Mouse (Mus musculus) heart, adult 2 months (tissue): Measurements from ENCODE around the gene Prss54. TPM values are rescaled to one million over a fixed set of nuclear protein-coding genes. Genes with fewer than 3 reads are reported as not detected.

Experiments used
- DNase-seq, 2 experiments: peaks; one replicate each; pipeline ENCODE4 v3.0.0; 2021
- H3K27ac ChIP-seq: fragments of 200-600 bp; 2 replicates; pipeline ENCODE4 v1.8.1; 2022
- H3K27me3 ChIP-seq: fragments of 200-500 bp; 2 replicates; pipeline ENCODE4 v1.6.1; 2012; ENCODE audit warnings: mild to moderate bottlenecking, low read length, inconsistent platforms, mixed read lengths; ENCODE audit not compliant: control insufficient read depth, insufficient read depth
- H3K36me3 ChIP-seq: fragments of 200-500 bp; 2 replicates; pipeline ENCODE4 v1.6.1; 2012; ENCODE audit warnings: low read length, inconsistent platforms; ENCODE audit not compliant: control insufficient read depth, insufficient read depth
- H3K4me1 ChIP-seq: fragments of 200-500 bp; 2 replicates; pipeline ENCODE4 v1.6.1; 2011; ENCODE audit warnings: low read length; ENCODE audit not compliant: control insufficient read depth, insufficient read depth
- H3K4me3 ChIP-seq: fragments of 200-600 bp; 2 replicates; pipeline ENCODE4 v1.8.1; 2022
- H3K79me2 ChIP-seq: fragments of 200-500 bp; replicated peaks from 2 replicates; pipeline ENCODE4 v1.6.1; 2012; ENCODE audit warnings: mild to moderate bottlenecking, inconsistent platforms, low read length, moderate library complexity, mixed read lengths; ENCODE audit not compliant: control insufficient read depth, insufficient read depth
- H3K9ac ChIP-seq: fragments of 200-500 bp; 2 replicates; pipeline ENCODE4 v1.6.1; 2012; ENCODE audit warnings: low read depth, mild to moderate bottlenecking, control low read depth, inconsistent platforms, low read length, mixed read lengths
- CTCF ChIP-seq: fragments of 200-600 bp; IDR thresholded peaks from 2 replicates; pipeline ENCODE4 v1.8.1; 2022; ENCODE audit warnings: antibody characterized with exemption, mild to moderate bottlenecking, moderate library complexity
- EP300 ChIP-seq: fragments of 200-500 bp; IDR thresholded peaks from 2 replicates; pipeline ENCODE4 v1.6.1; 2011; ENCODE audit warnings: low read depth, low read length, control low read depth; ENCODE audit not compliant: insufficient read depth
- POLR2A ChIP-seq: fragments of 200-500 bp; IDR thresholded peaks from 2 replicates; pipeline ENCODE4 v1.6.1; 2011; ENCODE audit warnings: mild to moderate bottlenecking, low read depth, low read length, control low read depth; ENCODE audit not compliant: insufficient read depth
- WGBS: fragments of 180-500 bp; shearing (Covaris S2); methylation state at CpG from one replicate; pipeline ENCODE4 v1.1.7; 2018; 5-methylcytosine and 5-hydroxymethylcytosine counted together
- intact Hi-C: fragments of 180-260 bp; cut with DNase I; formaldehyde crosslinking; loops from one replicate; pipeline ENCODE4 v1.15.1; 2025
- long read RNA-seq: library from polyadenylated mRNA; stranded (forward); transcript quantifications from one replicate; pipeline ENCODE4 v2.0.0, GENCODE M21; 2021
- polyA plus RNA-seq: library from polyadenylated mRNA; depleted of rRNA; stranded (reverse); fragments of >200 nt; gene quantifications from 2 replicates; pipeline ENCODE4 v1.2.3, GENCODE M21; 2012; rRNA removed
- total RNA-seq, 2 experiments: library from RNA; stranded (reverse); gene quantifications; 2 replicates each; pipeline ENCODE4 v1.2.3; 2021

Gene Prss54
- not detected for total RNA-seq
- not detected in 2 replicates for polyA plus RNA-seq
- long read RNA-seq: 0 reads

DNA sequence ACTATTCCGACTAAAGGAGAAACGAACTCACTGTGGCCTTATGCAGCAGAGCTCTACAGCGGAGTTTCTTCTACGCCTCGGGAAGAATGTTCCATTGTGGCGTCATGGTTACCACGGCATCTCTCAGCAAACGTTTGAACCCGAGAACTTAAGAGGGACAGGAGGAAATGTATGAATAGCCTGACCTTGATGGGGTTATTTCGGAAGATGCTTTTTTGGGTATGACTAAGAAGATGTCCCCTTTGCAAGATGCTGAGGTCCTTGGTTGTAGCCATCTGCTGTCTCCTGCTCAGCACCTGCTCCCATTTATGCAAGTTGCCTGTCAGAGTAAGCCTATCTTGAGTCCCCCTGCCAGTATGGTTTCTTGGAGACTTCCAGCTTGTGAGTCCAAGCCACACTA, at the start of gene Prss54:
Gene Prss54 (minus strand): TSS at position 101 of the 400 bp plus-strand sequence.
- WGBS: 85% methylated on average over 10 of the region's 10 CpGs
- no peaks in the 10 kb centered on the region for H3K4me1 ChIP-seq
- no peak within 1 kb of the TSS for H3K9ac ChIP-seq
- intact Hi-C loops: no loop called here
- no peak for TF ChIP-seq EP300
- TF ChIP-seq CTCF: no peak
- TF ChIP-seq POLR2A: no peak
- H3K27ac ChIP-seq: no peak within 1 kb of the TSS
- H3K27me3 ChIP-seq: no peaks in the 10 kb centered on the region
- H3K4me3 ChIP-seq: no peak within 1 kb of the TSS
- no peak for DNase-seq
- H3K79me2 ChIP-seq: no peaks in the 10 kb centered on the region
- no peaks in the 10 kb centered on the region for H3K36me3 ChIP-seq

- Histone ChIP-seq H3K27me3 (no peaks in the 10 kb centered on the region), H3K79me2 (no peaks in the 10 kb centered on the region), H3K9ac (no peak overlapping the region), H3K4me1 (no peaks in the 10 kb centered on the region), H3K27ac (no peak overlapping the region), H3K36me3 (no peaks in the 10 kb centered on the region), H3K4me3 (no peak overlapping the region)
- DNase-seq: no peak
- no peak for TF ChIP-seq POLR2A
- TF ChIP-seq EP300: no peak
- no peak for TF ChIP-seq CTCF
- intact Hi-C loops: no loop called here
- WGBS: 71% methylated on average over 2 of the region's 2 CpGs
These were observed 48.7 kb upstream of the Prss54 start for GRCm38 (mm10) chr8:95624833-95625232.

GRCm38 (mm10) chr8:95620046-95620445, 43.9 kb upstream of the Prss54 start:
- WGBS: 92% methylated on average over 2 of the region's 2 CpGs
- no peaks in the 10 kb centered on the region for H3K27me3 ChIP-seq
- DNase-seq: no peak
- H3K79me2 ChIP-seq: no peaks in the 10 kb centered on the region
- H3K27ac ChIP-seq: no peak overlapping the region
- H3K9ac ChIP-seq: no peak overlapping the region
- intact Hi-C loops: no loop called here
- H3K4me1 ChIP-seq: no peaks in the 10 kb centered on the region
- no peaks in the 10 kb centered on the region for H3K36me3 ChIP-seq
- no peak for TF ChIP-seq CTCF
- TF ChIP-seq POLR2A: no peak
- TF ChIP-seq EP300: no peak
- H3K4me3 ChIP-seq: no peak overlapping the region

DNA sequence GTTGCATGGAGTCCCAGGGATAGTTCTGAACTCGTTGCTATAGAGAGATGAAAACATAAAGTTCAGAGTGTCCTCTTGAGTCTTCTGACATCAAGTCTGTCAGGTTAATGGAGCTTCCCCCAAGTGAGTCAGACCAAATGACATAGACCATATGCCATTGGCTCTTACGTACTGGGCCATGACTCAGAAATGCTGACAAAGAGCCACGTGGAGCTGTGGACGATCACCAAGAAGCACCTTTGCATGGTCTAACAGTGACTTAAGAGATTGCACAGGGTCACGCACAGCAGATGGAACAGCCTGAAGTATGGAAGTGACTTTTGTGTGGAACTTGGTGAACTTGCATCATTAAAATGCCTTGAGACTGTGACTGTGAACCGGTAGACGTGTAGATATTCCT, 40.2 kb upstream of the Prss54 start:
- Histone ChIP-seq H3K4me3 (no peak overlapping the region), H3K4me1 (no peaks in the 10 kb centered on the region), H3K9ac (no peak overlapping the region), H3K27ac (no peak overlapping the region), H3K36me3 (no peaks in the 10 kb centered on the region), H3K79me2 (no peaks in the 10 kb centered on the region), H3K27me3 (no peaks in the 10 kb centered on the region)
- no peak for TF ChIP-seq POLR2A
- TF ChIP-seq EP300: no peak
- TF ChIP-seq CTCF: no peak
- intact Hi-C loops: no loop called here
- WGBS: 80% methylated on average over 7 of the region's 7 CpGs
- DNase-seq: no peak

GRCm38 (mm10) chr8:95611769-95612168, 35.6 kb upstream of the Prss54 start:
- 67% methylated on average over 5 of the region's 5 CpGs for WGBS
- intact Hi-C loops: no loop called here
- Histone ChIP-seq H3K9ac (no peak overlapping the region), H3K79me2 (no peaks in the 10 kb centered on the region), H3K4me3 (no peak overlapping the region), H3K27me3 (no peaks in the 10 kb centered on the region), H3K36me3 (no peaks in the 10 kb centered on the region), H3K4me1 (no peaks in the 10 kb centered on the region), H3K27ac (no peak overlapping the region)
- TF ChIP-seq POLR2A (no peak), CTCF (no peak), EP300 (no peak)
- no peak for DNase-seq

DNA sequence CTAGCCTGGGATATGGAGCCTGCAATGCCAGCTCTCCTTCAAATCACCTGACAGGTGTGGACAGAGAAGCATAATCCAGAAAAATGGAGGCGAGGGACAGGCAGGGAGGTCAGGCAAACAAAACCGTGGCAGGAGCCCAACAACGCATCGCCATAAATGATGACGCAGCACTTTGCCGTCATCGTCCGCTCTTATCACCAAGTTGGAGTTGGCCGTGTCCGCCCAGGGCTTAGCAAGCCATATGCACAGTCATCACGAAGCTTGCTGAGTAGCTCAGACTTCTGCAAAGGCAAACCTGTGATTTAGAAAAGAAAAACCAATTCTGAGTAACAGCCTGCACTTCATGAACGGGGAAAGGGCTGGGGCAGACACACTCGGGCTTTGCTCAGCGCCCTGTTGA, 34.6 kb upstream of the Prss54 start:
- H3K4me3 ChIP-seq: no peak overlapping the region
- H3K4me1 ChIP-seq: no peaks in the 10 kb centered on the region
- DNase-seq: no peak
- no peak overlapping the region for H3K9ac ChIP-seq
- H3K27me3 ChIP-seq: no peaks in the 10 kb centered on the region
- 53% methylated on average over 14 of the region's 14 CpGs for WGBS
- TF ChIP-seq EP300 (no peak), CTCF (no peak), POLR2A (no peak)
- H3K79me2 ChIP-seq: no peaks in the 10 kb centered on the region
- no peaks in the 10 kb centered on the region for H3K36me3 ChIP-seq
- no peak overlapping the region for H3K27ac ChIP-seq
- intact Hi-C loops: no loop called here

- WGBS: 84% methylated on average over 5 of the region's 5 CpGs
- Histone ChIP-seq H3K27me3 (no peaks in the 10 kb centered on the region), H3K36me3 (no peaks in the 10 kb centered on the region), H3K79me2 (no peaks in the 10 kb centered on the region), H3K9ac (no peak overlapping the region), H3K27ac (no peak overlapping the region), H3K4me1 (no peaks in the 10 kb centered on the region), H3K4me3 (no peak overlapping the region)
- intact Hi-C loops: no loop called here
- DNase-seq: no peak
- TF ChIP-seq CTCF: no peak
- no peak for TF ChIP-seq POLR2A
- no peak for TF ChIP-seq EP300
These were observed 33.3 kb upstream of the Prss54 start for GRCm38 (mm10) chr8:95609406-95609805.
